Mouse (Mus musculus) lung, adult 2 months (tissue): Measurements from ENCODE around the gene Stk24.

ENCODE experiments used
- CTCF ChIP-seq: fragments of 200-500 bp; IDR thresholded peaks from 2 replicates; pipeline ENCODE4 v1.5.1; 2011; ENCODE audit warnings: mild to moderate bottlenecking, low read length, control low read depth; ENCODE audit not compliant: insufficient read depth
- POLR2A ChIP-seq: fragments of 200-500 bp; IDR thresholded peaks from 2 replicates; pipeline ENCODE4 v1.6.1; 2011; ENCODE audit warnings: low read depth, mild to moderate bottlenecking, control low read depth, low read length, borderline replicate concordance; ENCODE audit errors: extremely low read depth

- TF ChIP-seq CTCF (no peak), POLR2A (no peak)
Observed at GRCm38 (mm10) chr14:121405546-121405945, 25.7 kb upstream of the Stk24 start.
